Mouse (Mus musculus): ENCODE results near the gene Gm21988. TPM values are rescaled to one million over a fixed set of nuclear protein-coding genes. Genes with fewer than 3 reads are reported as not detected.

The Gm21988 gene
- total RNA-seq, 2 experiments from 2014 or later: 0.11 to 4.0 TPM

DNA sequence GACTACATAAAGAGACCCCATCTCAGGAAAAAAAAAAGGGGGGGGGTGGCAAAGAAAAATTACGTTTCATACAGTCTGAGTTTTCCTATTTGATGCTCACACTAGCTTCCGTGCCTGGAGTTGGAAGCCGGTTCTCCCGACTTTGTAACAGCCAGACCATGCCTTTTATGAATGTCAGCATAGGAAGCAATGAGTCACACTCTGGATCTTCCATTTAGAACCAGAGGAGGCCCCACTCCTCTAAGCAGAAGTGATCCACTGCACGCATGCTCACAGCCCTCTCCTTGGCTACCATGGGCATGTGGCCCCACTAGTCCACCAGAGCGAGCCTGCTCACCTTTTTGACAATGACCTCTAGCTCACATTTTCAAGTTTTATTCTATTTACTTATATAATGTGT lies 48.4 kb downstream of the Gm21988 start:
- no peak for ATAC-seq (ENCODE audit: poor library complexity, severe bottlenecking)

DNA sequence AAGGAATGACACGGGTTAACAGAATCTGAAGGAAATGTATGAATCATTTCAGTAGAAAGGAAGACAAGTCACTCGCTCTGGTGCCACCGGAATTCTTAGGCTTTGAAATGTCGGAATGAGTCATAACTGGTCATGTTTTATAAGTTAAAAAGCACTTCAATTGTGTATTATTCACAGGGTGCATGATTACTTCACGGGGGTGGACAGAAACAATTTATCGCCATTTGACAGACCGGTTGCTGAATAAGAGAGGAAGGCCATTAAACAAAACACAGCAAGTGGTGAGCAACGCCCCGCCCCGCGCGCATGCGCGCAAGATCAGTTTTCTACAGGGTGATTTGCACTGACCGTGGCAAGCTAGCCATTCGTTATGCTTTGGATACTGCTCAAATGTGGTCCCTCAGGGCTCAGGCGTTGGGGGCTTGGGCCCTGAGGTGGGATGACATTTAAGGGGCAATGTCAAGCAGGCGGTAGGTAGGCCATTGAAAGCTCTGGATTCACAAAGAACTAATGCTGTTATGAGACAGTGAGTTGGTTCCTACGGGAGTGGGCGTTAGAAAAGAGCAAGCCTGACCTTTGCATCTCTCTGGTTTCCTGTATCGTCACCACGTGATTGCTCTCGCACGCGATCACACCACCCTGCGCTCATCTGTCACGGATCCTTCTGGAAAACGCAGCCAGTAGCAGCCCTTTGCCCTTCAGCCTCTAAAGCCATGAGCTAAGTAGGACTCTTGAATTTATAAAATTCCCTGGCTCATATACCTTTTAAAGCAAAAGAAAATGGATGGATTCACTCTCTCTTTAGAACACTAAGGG lies 50.1 kb downstream of the Gm21988 start:
- ATAC-seq (ENCODE audit: poor library complexity, severe bottlenecking): no peak

Other genes with a start within 250 kb of the Gm21988 start
- gene Gabarap, start 248.7 kb downstream of the Gm21988 start, total RNA-seq (2015): 843 and 872 TPM in 2 replicates
- gene Gabarap, start 248.7 kb downstream of the Gm21988 start, total RNA-seq (2017): 599 and 651 TPM in 2 replicates
- gene Phf23, start 244.1 kb downstream of the Gm21988 start, total RNA-seq (2015): 34.0 and 37.0 TPM in 2 replicates
- 42.5 and 45.8 TPM in 2 replicates for gene Phf23, start 244.1 kb downstream of the Gm21988 start, total RNA-seq (2017)
- 7.9 and 9.3 TPM in 2 replicates for gene Dvl2, start 239.2 kb downstream of the Gm21988 start, total RNA-seq (2015)
- 12.7 and 16.9 TPM in 2 replicates for gene Dvl2, start 239.2 kb downstream of the Gm21988 start, total RNA-seq (2017)
- 32.7 and 35.0 TPM in 2 replicates for gene Acadvl, start 224.4 kb downstream of the Gm21988 start, total RNA-seq (2015)
- gene Acadvl, start 224.4 kb downstream of the Gm21988 start, total RNA-seq (2017): 31.7 and 37.0 TPM in 2 replicates
- gene Dlg4, start 222.9 kb downstream of the Gm21988 start, total RNA-seq (2015): 5.2 and 10.1 TPM in 2 replicates
- gene Dlg4, start 222.9 kb downstream of the Gm21988 start, total RNA-seq (2017): 1.3 and 3.7 TPM in 2 replicates
- gene Asgr1, start 185.7 kb downstream of the Gm21988 start, total RNA-seq (2015): not detected in 2 replicates
- gene Asgr1, start 185.7 kb downstream of the Gm21988 start, total RNA-seq (2017): not detected in 2 replicates
- 0.16 and 0.27 TPM in 2 replicates for gene Asgr2, start 147.2 kb downstream of the Gm21988 start, total RNA-seq (2015)
- gene Asgr2, start 147.2 kb downstream of the Gm21988 start, total RNA-seq (2017): 2.1 and 3.0 TPM in 2 replicates
- 3.3 and 4.5 TPM in 2 replicates for gene Mgl2, start 109.5 kb downstream of the Gm21988 start, total RNA-seq (2015)
- 3.3 and 4.5 TPM in 2 replicates for gene Mgl2, start 109.5 kb downstream of the Gm21988 start, total RNA-seq (2017)
- gene Clec10a, start 83.6 kb downstream of the Gm21988 start, total RNA-seq (2015): 34.6 and 35.3 TPM in 2 replicates
- gene Clec10a, start 83.6 kb downstream of the Gm21988 start, total RNA-seq (2017): 35.5 and 36.5 TPM in 2 replicates
- gene Slc16a11, start 27.1 kb downstream of the Gm21988 start, total RNA-seq (2015): not detected in 2 replicates
- not detected in 2 replicates for gene Slc16a11, start 27.1 kb downstream of the Gm21988 start, total RNA-seq (2017)
- 1.9 and 2.5 TPM in 2 replicates for gene Slc16a13, start 18.8 kb downstream of the Gm21988 start, total RNA-seq (2015)
- gene Slc16a13, start 18.8 kb downstream of the Gm21988 start, total RNA-seq (2017): 2.3 and 7.7 TPM in 2 replicates
- gene Bcl6b, start 10.0 kb downstream of the Gm21988 start, total RNA-seq (2015): 0.04 and 0.27 TPM in 2 replicates
- not detected in 2 replicates for gene Bcl6b, start 10.0 kb downstream of the Gm21988 start, total RNA-seq (2017)
- 74.4 and 77.6 TPM in 2 replicates for gene 0610010K14Rik, start 1.9 kb downstream of the Gm21988 start, total RNA-seq (2015)
- 25.6 and 31.5 TPM in 2 replicates for gene 0610010K14Rik, start 1.9 kb downstream of the Gm21988 start, total RNA-seq (2017)
- gene Rnasek, start within 50 bp of the Gm21988 start, total RNA-seq (2015): 221 and 238 TPM in 2 replicates
- gene Rnasek, start within 50 bp of the Gm21988 start, total RNA-seq (2017): 29.7 and 38.5 TPM in 2 replicates
- gene Alox12, start 15.5 kb upstream of the Gm21988 start, total RNA-seq (2015): not detected in 2 replicates
- gene Alox12, start 15.5 kb upstream of the Gm21988 start, total RNA-seq (2017): not detected in 2 replicates
- 0.98 and 1.5 TPM in 2 replicates for gene Alox12e, start 82.8 kb upstream of the Gm21988 start, total RNA-seq (2015)
- gene Alox12e, start 82.8 kb upstream of the Gm21988 start, total RNA-seq (2017): 1.2 and 1.7 TPM in 2 replicates
- 62.7 and 71.5 TPM in 2 replicates for gene Alox15, start 112.2 kb upstream of the Gm21988 start, total RNA-seq (2015)
- 72.8 and 74.4 TPM in 2 replicates for gene Alox15, start 112.2 kb upstream of the Gm21988 start, total RNA-seq (2017)
- gene Pelp1, start 170.2 kb upstream of the Gm21988 start, total RNA-seq (2015): 12.1 and 13.2 TPM in 2 replicates
- 5.8 and 7.4 TPM in 2 replicates for gene Pelp1, start 170.2 kb upstream of the Gm21988 start, total RNA-seq (2017)
- gene Arrb2, start 192.8 kb upstream of the Gm21988 start, total RNA-seq (2015): 140 and 157 TPM in 2 replicates
- 125 and 141 TPM in 2 replicates for gene Arrb2, start 192.8 kb upstream of the Gm21988 start, total RNA-seq (2017)
- gene Med11, start 212.1 kb upstream of the Gm21988 start, total RNA-seq (2015): 42.2 and 64.0 TPM in 2 replicates
- 47.8 and 55.3 TPM in 2 replicates for gene Med11, start 212.1 kb upstream of the Gm21988 start, total RNA-seq (2017)
- 0.13 TPM in 1 of 2 replicates, not detected in the other for gene Zmynd15, start 219.6 kb upstream of the Gm21988 start, total RNA-seq (2015)
- 0.04 TPM in 1 of 2 replicates, not detected in the other for gene Zmynd15, start 219.6 kb upstream of the Gm21988 start, total RNA-seq (2017)
- 0.84 and 1.9 TPM in 2 replicates for gene Cxcl16, start 220.2 kb upstream of the Gm21988 start, total RNA-seq (2015)
- 1.2 and 1.7 TPM in 2 replicates for gene Cxcl16, start 220.2 kb upstream of the Gm21988 start, total RNA-seq (2017)

All from megakaryocyte, adult 5-6 weeks (primary cell).